Mouse (Mus musculus): Measurements from ENCODE around the gene Slpi.

GRCm38 (mm10) chr2:164353356-164353755 is 35.5 kb downstream of the Slpi start:
- TF ChIP-seq ZKSCAN1 (IDR thresholded peaks at IDR 0.05; ENCODE audit: low read depth, low read length), result no peak
- TF ChIP-seq ZC3H11A (IDR thresholded peaks at IDR 0.05; ENCODE audit: low read depth, low read length), result no peak
- no peak for TF ChIP-seq EP300 (IDR thresholded peaks at IDR 0.05; ENCODE audit: low read depth in 1 of 2, low read length in 2 of 2)
- no peak for TF ChIP-seq ZMIZ1 (IDR thresholded peaks at IDR 0.05; ENCODE audit: low read depth, low read length)
- TF ChIP-seq CTCF (IDR thresholded peaks at IDR 0.05 in 2 of 3, conservative IDR thresholded peaks at IDR 0.05 in 1 of 3; ENCODE audit: control insufficient read depth in 1 of 3, insufficient read depth in 1 of 3, low read depth in 2 of 3, low read length in 3 of 3, poor library complexity in 1 of 3, severe bottlenecking in 1 of 3), result no peak; a peak in 1 of 6 replicates

Measured in MEL (cell line).